Mouse (Mus musculus) G1E (cell line): ENCODE data around the gene Ubald1. TPM values are rescaled to one million over a fixed set of nuclear protein-coding genes. Genes with fewer than 3 reads are reported as not detected.

Experiments used
- ATAC-seq: 2 replicates; pipeline ENCODE4 v1.8.0; 2016; ENCODE audit warnings: mild to moderate bottlenecking; ENCODE audit not compliant: insufficient number of reproducible peaks, poor library complexity, low FRiP score, severe bottlenecking; ENCODE audit errors: extremely low read depth
- DNase-seq: peaks from one replicate; pipeline ENCODE4 v3.0.0; 2012; ENCODE audit warnings: low spot score
- H3K27me3 ChIP-seq: 2 replicates; pipeline ENCODE4 v1.6.1; 2012; ENCODE audit warnings: mild to moderate bottlenecking, low read length, inconsistent platforms; ENCODE audit not compliant: insufficient read depth
- H3K36me3 ChIP-seq: replicated peaks from 2 replicates; pipeline ENCODE3; 2012; ENCODE audit warnings: mild to moderate bottlenecking, inconsistent platforms
- H3K4me1 ChIP-seq: 2 replicates; pipeline ENCODE4 v1.6.1; 2012; ENCODE audit warnings: low read depth, low read length, inconsistent platforms, mixed read lengths; ENCODE audit not compliant: insufficient read depth
- H3K4me3 ChIP-seq: 2 replicates; pipeline ENCODE4 v1.5.1; 2012; ENCODE audit warnings: low read depth, mild to moderate bottlenecking, inconsistent platforms, low read length, moderate library complexity, mixed read lengths
- H3K9me3 ChIP-seq: replicated peaks from 2 replicates; pipeline ENCODE4 v1.6.1; 2012; ENCODE audit warnings: inconsistent platforms
- CTCF ChIP-seq: IDR thresholded peaks from 2 replicates; pipeline ENCODE4 v1.5.1; 2012; ENCODE audit warnings: low read depth, low read length, inconsistent platforms, mixed read lengths
- GATA1 ChIP-seq: IDR thresholded peaks from 2 replicates; pipeline ENCODE4 v1.6.1; 2012; ENCODE audit warnings: borderline replicate concordance, low read length, inconsistent platforms, mixed read lengths
- GATA2 ChIP-seq: IDR thresholded peaks from 2 replicates; pipeline ENCODE4 v1.6.1; 2012; ENCODE audit warnings: low read depth, low read length, inconsistent platforms, borderline replicate concordance
- POLR2AphosphoS5 ChIP-seq: IDR thresholded peaks from 2 replicates; pipeline ENCODE4 v1.6.1; 2012; ENCODE audit warnings: low read depth, low read length, inconsistent platforms; ENCODE audit not compliant: insufficient replicate concordance
- TAL1 ChIP-seq: conservative IDR thresholded peaks from 2 replicates; pipeline ENCODE4 v1.6.1; 2012; ENCODE audit warnings: low read depth, low read length, inconsistent platforms, mixed read lengths
- polyA plus RNA-seq: library from polyadenylated mRNA; stranded (reverse); fragments of >175 nt; gene quantifications from 2 replicates; pipeline ENCODE4 v1.2.3, GENCODE M21; 2012
- total RNA-seq, 2 experiments: library from RNA; stranded (forward) in 1 of 2; stranded (reverse) in 1 of 2; fragments of 200-1000 nt in 1 of 2; fragments of >200 nt in 1 of 2; fragmentation: Nextera tagmentation in 1 of 2; gene quantifications; 2 replicates each; pipeline ENCODE4 v1.2.3; 2014 to 2017

Gene Ubald1
- total and polyA plus RNA-seq, 3 experiments = 7.2 to 189 (median 70.4) TPM

DNA sequence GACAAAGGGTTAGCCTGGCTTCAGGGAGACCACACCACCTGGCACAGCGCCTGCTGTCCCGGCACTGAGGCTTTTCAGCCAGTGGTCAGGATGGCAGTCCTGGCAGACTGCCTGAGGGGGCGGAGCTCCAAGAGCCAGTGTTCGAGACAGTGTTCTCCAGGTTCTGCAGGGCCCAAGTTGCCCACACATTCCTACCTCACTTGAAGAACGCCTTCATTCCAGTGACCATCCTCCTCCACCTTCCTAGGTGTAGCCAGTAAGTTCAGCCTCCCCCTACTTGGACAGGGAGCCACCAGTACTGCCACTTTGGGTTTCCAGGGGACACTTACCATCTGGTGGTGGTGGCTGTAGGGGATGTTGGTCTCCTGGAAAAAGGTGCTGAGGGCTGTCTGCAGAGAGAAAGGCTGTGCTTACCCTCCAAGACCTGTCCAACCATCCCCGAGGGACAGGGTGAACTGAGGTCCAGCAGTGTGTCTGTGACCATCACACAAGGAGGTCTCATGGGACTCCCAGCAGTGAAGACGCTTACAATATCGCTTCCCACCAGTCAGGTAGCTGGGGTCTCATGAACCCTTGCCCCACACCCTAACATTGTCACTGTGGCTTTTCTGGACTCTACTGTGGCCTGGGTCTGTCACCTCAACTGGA is 4.0 kb downstream of the Ubald1 start:
- H3K27me3 ChIP-seq = no peaks in the 10 kb centered on the region
- DNase-seq (no peak), ATAC-seq (no peak)
- peak overlapping the region; percentile 69; the same call in 1 of the 2 replicates for H3K4me3 ChIP-seq
- H3K36me3 ChIP-seq = peaks cover 66% of the 10 kb centered on the region
- no peaks in the 10 kb centered on the region for H3K9me3 ChIP-seq
- TF ChIP-seq GATA1 = no peak
- no peak for TF ChIP-seq TAL1
- no peak for TF ChIP-seq GATA2
- TF ChIP-seq CTCF = no peak
- no peak for TF ChIP-seq POLR2AphosphoS5
- peaks cover 84% of the 10 kb centered on the region for H3K4me1 ChIP-seq

DNA sequence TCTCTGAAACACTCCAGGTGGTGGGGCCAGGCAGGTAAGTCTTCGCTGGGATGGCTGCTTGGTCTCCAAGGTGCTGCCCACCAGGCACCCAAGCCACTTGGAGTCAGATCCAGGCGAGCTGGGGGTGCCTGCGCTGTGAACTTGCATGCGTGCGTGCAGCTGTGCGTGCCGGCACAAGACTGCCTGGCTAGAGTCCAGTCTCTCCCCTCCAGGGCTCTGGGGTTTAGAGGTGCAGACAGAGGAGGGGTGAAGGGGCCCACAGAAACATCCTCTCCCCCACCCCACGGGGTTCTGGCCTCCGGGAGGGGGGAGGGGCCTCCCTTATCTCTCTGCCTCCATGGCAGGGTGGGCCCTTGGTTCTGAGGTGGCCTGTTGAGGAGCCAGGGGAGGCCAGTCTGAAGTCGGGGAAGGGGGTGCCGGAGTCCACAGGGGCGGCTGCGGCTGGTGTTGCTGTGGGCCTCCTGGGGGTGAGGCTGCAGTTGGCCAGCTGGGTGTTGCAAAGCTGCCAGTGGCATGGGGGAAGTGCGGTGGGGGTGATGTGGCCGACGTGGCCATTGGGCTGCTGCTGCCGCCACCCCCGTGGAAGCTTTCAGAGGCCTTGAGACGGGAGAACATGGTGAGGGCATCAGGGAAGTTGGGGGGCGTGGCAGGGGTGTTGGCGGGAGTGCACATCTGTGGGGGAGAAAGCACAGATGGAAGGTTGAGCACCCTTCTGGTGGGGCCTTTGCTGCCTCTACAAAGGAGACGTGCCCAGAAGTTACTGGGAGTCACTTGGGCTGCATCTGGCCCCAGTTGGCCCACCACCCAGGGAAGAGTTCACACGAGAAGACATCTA is 4.7 kb downstream of the Ubald1 start:
- ATAC-seq (peak; percentile 43), DNase-seq (peak; percentile 52)
- Histone ChIP-seq H3K27me3 (no peaks in the 10 kb centered on the region), H3K4me1 (peaks cover 81% of the 10 kb centered on the region), H3K4me3 (peak overlapping the region; percentile 69; the same call in 1 of the 2 replicates), H3K9me3 (no peaks in the 10 kb centered on the region), H3K36me3 (peaks cover 73% of the 10 kb centered on the region)
- TF ChIP-seq POLR2AphosphoS5 (no peak), TAL1 (no peak), GATA1 (no peak), CTCF (no peak), GATA2 (no peak)

DNA sequence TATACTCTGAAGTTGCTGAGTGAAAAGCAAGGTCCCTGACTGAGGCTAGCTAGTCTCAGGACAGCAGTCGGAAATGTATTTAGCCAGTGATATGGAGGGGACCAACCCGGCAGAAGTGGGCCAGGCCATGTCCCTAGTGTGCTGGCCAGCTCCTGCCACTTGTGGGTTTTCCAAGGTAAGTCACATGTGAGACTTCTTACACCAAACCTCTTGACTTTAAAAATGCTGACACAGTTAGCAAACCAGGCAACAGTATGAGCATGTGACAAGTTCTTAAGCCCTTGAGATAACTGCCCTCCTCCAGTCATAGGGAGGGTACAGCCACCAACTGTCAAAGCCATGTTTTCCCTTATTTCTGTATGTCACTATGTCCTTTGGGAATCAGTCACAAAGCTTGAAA is 8.2 kb downstream of the Ubald1 start:
- DNase-seq (no peak), ATAC-seq (no peak)
- Histone ChIP-seq H3K27me3 (no peaks in the 10 kb centered on the region), H3K4me1 (peaks cover 69% of the 10 kb centered on the region), H3K9me3 (no peaks in the 10 kb centered on the region), H3K36me3 (peaks cover 82% of the 10 kb centered on the region), H3K4me3 (no peak overlapping the region)
- TF ChIP-seq GATA2 = no peak
- TF ChIP-seq POLR2AphosphoS5 = no peak
- TF ChIP-seq CTCF = no peak
- no peak for TF ChIP-seq TAL1
- no peak for TF ChIP-seq GATA1

DNA sequence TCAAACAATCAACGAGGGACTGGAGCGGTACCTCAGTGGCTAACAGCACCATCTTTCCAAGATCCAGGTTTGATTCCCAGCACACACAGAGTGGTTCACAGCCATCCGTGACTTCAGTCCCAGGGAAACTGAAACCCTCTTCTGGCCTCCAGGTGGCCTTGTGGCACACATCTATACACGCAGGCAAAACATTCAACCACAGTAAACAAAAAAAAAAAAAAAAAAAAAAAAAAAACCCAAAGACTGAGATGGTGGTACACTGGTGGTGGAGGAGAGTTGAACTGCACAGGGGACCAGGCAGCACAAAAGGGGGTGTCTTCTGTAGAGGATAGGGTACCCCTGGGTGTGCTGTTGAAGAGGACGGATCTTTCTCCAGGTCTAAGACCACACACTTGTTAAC is 9.6 kb downstream of the Ubald1 start:
- no peak for TF ChIP-seq CTCF
- TF ChIP-seq POLR2AphosphoS5 = no peak
- no peak for TF ChIP-seq GATA1
- no peak for TF ChIP-seq GATA2
- no peak for TF ChIP-seq TAL1
- peaks cover 61% of the 10 kb centered on the region for H3K4me1 ChIP-seq

DNA sequence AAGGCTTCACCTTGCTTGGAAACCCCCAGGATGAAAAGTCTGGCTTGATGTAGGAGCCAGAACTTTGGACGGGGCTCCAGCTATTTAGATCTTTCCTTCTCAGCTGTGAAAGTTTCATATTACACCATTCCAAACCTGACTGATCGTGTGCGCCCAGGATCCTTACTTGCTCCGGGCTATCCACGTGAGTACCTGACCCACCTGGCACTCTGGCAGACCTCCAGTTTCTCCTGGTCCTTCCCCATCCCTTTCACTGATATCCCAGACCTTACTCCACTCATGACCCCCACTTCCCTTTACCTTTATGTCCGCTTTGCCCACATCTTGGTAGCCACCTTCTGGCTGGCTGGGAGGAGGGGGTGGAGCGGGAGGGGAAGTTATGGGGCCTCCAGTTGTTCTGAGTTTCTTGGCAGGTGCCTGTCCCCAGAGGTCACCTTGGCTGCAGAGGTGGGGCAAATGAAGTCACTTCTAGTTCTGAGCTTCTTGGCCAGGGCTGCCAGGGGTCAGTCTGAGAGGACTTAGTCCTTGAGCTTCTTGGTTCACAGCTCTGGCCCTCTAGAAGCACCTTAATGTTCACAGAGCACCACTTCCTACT is 13.9 kb downstream of the Ubald1 start:
- H3K4me3 ChIP-seq = no peak overlapping the region
- H3K36me3 ChIP-seq = peaks cover 27% of the 10 kb centered on the region
- peaks cover 36% of the 10 kb centered on the region for H3K4me1 ChIP-seq
- ATAC-seq = no peak
- DNase-seq = no peak
- no peak for TF ChIP-seq TAL1
- no peak for TF ChIP-seq GATA2
- no peak for TF ChIP-seq POLR2AphosphoS5
- TF ChIP-seq CTCF = no peak
- no peak for TF ChIP-seq GATA1
- peaks cover 11% of the 10 kb centered on the region; the same call in 1 of the 2 replicates for H3K27me3 ChIP-seq
- no peaks in the 10 kb centered on the region for H3K9me3 ChIP-seq

More for the DNA sequence above, 9.6 kb downstream of the Ubald1 start:
- Histone ChIP-seq H3K27me3 (no peaks in the 10 kb centered on the region), H3K36me3 (peaks cover 67% of the 10 kb centered on the region), H3K9me3 (no peaks in the 10 kb centered on the region), H3K4me3 (no peak overlapping the region)
- DNase-seq (no peak), ATAC-seq (no peak)

DNA sequence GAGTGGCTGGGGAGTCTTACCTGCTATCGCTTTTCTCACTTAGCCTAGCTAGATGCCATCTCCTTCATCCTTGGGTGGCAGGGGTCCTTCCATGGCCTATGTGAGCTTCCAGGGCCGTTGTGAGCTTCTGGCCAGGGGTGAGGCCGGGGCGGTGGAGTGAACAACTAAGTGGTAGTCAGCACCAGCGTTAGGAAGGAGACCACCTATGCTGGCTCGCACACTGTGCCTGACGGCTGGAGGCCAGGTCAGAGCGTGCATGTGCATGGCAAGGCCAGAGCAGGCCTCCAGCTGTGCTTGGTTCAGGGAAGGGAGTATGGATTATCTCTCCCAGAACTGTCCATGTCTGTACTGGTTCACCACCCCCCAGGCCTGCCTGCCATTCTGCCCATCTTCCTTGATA is 16.4 kb downstream of the Ubald1 start:
- Histone ChIP-seq H3K36me3 (peaks cover 3% of the 10 kb centered on the region), H3K4me1 (peaks cover 24% of the 10 kb centered on the region), H3K4me3 (no peak overlapping the region), H3K9me3 (no peaks in the 10 kb centered on the region), H3K27me3 (peaks cover 16% of the 10 kb centered on the region; the same call in 1 of the 2 replicates)
- no peak for ATAC-seq
- no peak for TF ChIP-seq GATA1
- no peak for TF ChIP-seq GATA2
- no peak for TF ChIP-seq POLR2AphosphoS5
- no peak for TF ChIP-seq TAL1
- no peak for TF ChIP-seq CTCF
- no peak for DNase-seq
